Mouse (Mus musculus) liver, postnatal 0 days (tissue): ENCODE data around the gene Efhc1.

ENCODE experiments used
- CTCF ChIP-seq: sonication (generic); IDR thresholded peaks from 2 replicates; pipeline ENCODE4 v1.5.1; 2016; ENCODE audit warnings: antibody characterized with exemption, low read depth
- EP300 ChIP-seq: IDR thresholded peaks from 2 replicates; pipeline ENCODE4 v1.6.1; 2016; ENCODE audit warnings: antibody characterized with exemption, low read depth, mild to moderate bottlenecking

DNA sequence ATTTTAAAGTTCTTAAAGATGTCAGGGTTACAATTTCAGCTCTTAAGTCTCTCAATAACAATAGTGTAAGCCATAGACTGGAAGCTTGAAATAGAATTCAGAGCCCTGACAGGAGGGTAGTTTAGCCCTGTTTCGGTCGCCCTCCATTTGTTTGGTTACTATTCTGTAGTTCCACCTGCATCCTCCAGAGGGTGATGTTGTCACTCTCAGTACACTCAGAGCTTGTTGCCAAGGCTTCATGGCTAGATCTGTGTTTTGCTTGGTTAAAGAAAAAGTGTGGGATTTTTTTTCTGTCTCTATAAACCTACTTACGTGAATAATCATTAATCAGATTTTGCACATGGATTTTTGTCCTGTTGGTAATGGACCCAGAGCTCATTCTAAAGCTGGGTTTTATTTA, 12.4 kb upstream of the Efhc1 start:
- TF ChIP-seq CTCF = peak; percentile 92
- TF ChIP-seq EP300 = no peak
